Mouse (Mus musculus) frontal cortex, postnatal 10 days (tissue): ENCODE measurements around the gene Tubg2.
"Not testable (repeated sequence)": the region's sequence is repeated elsewhere in the genome, so short reads cannot be mapped to it uniquely, and the experiment has no call there.

Experiments
- DNase-seq, 2 experiments: peaks; one replicate each; pipeline ENCODE4 v3.0.0; 2022; ENCODE audit warnings: low spot score in 2 of 2, mixed read lengths in 1 of 2

The Tubg2 gene

GRCm38 (mm10) chr11:101155728-101156371 is at the start of gene Tubg2:
Gene Tubg2, plus strand, starts transcription at chr11:101155907.
- peak; percentile 69 to 72 for DNase-seq

DNA sequence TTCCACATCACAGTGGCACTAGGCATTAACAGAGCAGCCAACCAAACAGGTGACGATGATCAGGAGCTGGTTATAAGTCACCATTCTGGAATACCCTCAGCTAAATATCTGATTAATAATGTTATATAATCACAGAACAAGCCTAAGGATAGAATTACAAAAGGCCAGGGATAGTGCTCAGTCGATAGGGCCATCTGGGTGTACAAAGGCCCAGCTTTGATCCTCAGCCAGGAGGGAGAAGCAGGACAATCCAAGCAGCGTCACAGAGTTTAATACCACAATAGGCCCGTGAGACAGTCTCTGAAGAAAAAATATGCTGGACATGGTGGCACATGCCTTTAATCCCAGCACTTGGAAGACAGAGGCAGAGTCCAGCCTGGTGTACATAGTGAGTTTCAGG is 46.4 kb upstream of the Tubg2 start:
- no peak for DNase-seq

GRCm38 (mm10) chr11:101110708-101111107 is 45.0 kb upstream of the Tubg2 start:
- DNase-seq: no peak

GRCm38 (mm10) chr11:101111178-101111577 is 44.5 kb upstream of the Tubg2 start:
- no peak for DNase-seq

DNA sequence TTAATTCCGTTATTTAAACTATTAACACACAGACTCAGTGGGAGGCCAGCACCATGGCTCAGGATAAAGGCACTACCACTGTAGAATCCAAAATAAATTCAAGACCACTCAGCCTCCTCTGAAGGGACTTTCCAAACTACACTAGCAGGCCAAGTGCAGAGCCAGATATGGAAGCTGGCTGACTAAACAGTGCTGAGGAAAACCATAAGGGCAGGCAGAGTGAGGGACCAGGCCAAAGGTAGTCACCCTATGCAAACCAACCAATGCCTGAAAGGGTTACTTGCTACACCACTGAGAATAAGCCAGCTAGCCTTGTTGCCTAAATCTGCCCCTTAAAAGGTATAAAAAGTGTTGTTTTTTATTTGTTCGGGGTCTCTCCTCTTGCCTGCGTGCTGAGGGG is 43.5 kb upstream of the Tubg2 start:
- no peak for DNase-seq

DNA sequence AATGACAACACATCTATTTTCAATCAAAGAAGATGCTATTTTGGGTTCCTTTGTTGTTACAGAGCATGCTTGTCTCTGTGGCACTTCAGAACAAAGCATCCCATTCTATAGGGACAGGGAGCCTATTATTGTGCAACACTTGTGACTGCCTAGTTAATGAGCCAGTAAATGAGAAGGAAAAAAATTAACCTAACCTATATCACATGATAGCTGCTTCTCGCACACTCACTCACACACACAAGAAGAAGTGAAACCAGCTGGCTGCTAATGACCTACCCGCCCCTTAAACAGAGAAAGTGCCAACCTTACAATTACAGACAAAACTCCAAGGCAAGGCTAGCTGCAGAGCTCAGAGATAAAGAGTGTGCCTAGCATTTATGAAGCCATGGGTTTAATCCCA is 40.1 kb upstream of the Tubg2 start:
- DNase-seq: no peak

GRCm38 (mm10) chr11:101118105-101118504 is 37.6 kb upstream of the Tubg2 start:
- DNase-seq: no peak

DNA sequence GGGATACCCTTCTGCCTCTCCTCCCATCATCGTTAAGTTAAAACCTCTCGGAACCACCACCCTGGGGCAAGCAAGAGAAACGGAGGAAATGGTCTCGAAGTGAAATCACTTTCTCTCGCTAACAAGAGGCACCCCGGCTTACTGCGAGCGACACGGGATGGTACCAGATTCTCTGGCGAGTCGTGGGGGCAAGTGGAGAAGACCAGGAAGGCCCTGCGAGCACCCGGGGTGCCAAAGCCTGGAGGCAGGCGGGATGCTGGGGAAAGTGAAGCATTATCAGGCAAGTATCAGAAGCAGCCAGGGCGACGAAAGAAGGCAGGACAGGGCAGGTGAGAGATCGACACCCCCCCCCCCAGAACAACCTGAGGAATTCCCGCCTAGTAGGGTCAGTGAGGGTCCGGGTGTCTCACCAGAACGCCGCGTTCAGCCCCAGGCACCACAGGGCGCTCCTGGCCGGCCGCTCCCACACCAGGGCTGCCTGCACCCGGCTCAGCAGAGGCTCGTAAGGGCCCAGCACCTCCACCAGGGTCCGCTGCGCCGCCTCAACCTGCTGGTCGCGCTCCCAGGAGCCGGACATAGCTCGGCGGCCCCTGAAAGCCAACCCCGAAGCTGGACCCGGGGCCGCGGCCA is 36.5 kb upstream of the Tubg2 start:
- no peak for DNase-seq

DNA sequence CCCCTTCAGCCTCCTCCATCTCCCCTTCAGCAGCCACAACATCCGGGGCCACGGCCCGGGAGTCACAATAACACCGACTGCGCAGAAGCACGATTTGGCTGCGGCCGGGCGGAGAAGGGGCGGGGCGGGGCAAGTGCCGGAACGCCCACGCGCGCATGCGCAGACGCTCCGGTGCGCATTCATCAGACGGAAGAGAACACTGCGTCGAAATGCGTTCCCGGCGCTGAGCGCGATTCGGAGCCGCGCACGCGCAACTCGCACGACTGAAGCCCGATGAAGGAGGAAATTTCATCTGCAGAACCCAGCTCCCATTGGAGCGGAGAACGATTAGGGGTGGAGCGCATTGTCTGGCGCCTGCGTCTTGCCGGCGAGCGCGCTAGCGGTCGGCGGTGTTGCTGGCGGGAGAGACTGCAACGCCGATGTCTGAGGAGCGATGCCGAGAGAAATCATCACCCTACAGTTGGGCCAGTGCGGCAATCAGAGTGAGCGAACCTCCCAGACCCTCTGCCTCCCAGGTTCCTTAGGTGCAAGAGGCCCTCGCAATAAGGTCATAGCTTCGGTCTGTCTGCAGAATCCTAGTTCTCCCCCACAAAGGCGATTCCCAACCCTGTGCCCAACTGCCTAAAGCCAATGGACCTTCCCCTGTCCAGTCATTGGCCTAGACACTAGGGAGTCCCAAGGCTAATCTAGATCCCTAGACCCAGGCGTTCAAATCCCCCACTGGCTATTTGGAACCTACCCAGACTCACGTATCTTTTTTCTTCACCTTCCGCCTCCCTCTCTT is 35.8 kb upstream of the Tubg2 start, which contains the start of the genes Retreg3 and Tubg1:
Gene Retreg3, minus strand, starts transcription at position 133 of the 784 bp plus-strand sequence.
Gene Tubg1, plus strand, starts transcription at position 178 of the 784 bp plus-strand sequence.
- peak; percentile 98 to 99 for DNase-seq

DNA sequence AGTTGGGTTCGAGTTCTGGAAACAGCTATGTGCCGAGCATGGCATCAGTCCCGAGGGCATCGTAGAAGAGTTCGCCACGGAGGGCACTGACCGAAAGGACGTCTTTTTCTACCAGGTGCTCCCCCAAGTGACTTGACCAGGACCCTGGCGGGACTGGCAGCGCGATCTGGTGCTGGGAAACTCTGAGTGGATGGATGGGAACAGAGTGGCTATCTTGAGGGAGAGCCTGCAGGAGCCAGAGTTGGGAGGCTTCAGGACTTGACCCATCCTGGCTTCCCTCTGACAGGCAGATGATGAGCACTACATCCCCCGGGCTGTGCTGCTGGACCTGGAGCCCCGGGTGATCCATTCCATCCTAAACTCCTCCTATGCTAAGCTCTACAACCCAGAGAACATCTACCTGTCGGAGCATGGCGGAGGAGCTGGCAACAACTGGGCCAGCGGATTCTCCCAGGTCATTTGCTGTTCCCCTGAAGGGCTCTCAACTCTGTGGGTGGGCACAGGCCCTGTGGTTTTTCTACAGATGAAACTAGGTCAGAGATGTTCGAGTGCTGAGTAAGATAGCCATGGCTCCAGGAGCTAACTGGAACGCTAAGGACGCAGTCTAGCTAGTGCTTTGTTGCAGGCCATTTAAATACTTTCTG is 35.0 kb upstream of the Tubg2 start:
- no peak for DNase-seq

DNA sequence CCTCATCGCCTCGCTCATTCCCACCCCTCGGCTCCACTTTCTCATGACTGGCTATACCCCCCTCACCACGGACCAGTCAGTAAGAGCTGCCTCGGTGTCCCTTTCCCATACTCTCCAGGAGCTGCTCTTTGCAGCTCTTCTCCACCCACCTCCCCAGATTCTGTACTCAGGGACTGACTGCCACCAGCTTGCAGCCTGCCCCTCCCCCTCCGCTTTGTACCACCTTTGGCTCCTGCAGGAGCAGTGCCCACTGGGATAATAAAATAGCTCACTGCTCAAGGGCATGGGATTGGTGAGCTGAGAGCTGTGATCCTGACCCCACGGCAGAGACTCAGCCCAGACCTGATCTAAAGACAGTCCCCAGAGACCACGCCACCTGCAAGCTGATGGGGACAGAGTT is 31.2 kb upstream of the Tubg2 start:
- DNase-seq: not testable (repeated sequence)

- DNase-seq: not testable (repeated sequence)
These were observed 30.7 kb upstream of the Tubg2 start for GRCm38 (mm10) chr11:101125008-101125407.

GRCm38 (mm10) chr11:101127075-101127474 is 28.6 kb upstream of the Tubg2 start:
- no peak for DNase-seq

GRCm38 (mm10) chr11:101128996-101129577 is 26.6 kb upstream of the Tubg2 start:
- DNase-seq: no peak

- DNase-seq: no peak
These were observed 25.5 kb upstream of the Tubg2 start for GRCm38 (mm10) chr11:101130056-101130756.

DNA sequence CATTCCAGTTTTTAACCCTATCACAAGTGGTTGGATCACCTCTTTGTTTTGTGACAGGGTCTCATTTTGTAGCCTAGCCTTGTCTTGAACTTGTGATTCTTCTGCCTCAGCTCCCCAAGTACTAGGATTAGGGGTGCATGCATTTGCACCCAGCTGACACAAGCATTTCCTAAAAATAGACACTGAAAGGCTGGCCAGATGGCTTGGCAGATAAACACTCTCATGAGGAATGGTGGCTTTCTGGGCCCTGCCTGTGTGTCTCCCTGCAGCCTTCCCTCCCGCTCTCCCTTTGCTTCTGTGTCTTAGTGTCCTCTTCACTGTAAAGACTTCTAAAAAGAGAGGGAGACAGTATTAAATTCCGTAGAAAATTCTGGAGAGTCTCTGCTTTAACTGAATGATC is 24.5 kb upstream of the Tubg2 start:
- no peak for DNase-seq

GRCm38 (mm10) chr11:101131701-101132100 is 24.0 kb upstream of the Tubg2 start:
- no peak for DNase-seq

DNA sequence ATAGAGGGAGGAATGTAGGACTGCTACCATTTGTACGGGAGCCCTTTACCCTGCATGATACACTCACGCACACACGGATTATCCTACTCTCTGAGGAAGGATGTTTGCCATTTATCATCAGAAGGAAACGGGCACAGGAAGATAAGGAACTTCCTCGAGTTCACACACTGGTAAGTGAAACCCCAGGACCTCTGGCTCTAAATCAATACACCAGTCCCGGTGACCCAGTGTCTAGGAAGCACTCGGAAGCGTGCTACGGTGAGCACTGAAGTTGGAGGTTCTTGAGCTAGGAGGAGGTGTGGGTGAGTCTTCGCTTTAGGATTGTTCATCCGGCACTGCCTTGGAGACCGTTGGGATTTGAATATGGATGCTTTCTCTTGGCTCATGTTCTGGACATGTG is 22.7 kb upstream of the Tubg2 start:
- DNase-seq: no peak

GRCm38 (mm10) chr11:101134217-101134865 is 21.4 kb upstream of the Tubg2 start:
- no peak for DNase-seq

DNA sequence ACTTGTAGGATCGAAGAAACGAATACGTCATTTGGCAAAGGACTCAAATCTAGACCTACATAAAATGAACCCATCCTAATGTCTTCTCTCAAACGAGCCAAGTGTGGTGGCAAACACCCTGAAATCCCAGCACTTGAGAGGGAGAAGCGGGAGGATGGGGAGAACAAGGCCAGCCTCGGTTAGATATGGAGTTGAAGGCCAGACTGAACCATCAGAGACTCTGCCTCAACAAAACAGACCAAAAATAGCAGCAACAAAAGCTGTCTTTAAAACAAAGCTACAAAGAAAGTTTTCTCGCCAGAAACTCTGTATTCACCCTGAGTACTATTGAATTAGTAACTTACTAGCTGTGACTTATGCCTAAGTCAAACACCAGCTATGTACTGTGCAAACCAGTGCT is 18.7 kb upstream of the Tubg2 start:
- no peak for DNase-seq
